Mouse (Mus musculus): ENCODE data around the gene Izumo2. TPM values are rescaled to one million over a fixed set of nuclear protein-coding genes. Genes with fewer than 3 reads are reported as not detected.

Gene Izumo2
- not detected in 2 replicates for polyA plus RNA-seq (2016; fragmentation: Nextera tagmentation; extraction: Ambion mirVana)

DNA sequence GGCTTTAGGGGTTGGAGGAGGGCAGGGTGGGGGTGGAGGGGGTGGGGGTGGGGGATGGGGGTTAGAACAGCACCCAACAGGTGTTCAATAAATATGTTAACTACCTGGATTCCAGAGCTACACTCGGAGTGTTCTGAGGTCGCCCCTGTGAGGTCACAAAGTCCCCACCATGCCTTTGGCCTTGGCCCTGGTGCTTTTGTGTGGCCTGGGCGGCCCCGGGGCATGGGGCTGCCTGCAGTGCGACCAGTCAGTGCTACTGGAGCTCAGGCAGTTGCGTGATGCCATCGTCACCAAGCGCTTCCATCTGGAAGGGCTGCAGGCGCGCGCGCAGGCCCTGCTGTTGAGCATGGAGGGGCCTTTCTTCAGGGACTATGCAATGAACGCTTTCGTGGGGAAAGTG, at the start of gene Izumo2:
Izumo2 (plus strand) TSS at position 169 of the 400 bp plus-strand sequence.
- no peaks in the 10 kb centered on the region for H3K27me3 ChIP-seq (replicated peaks; ENCODE audit: low read depth, poor library complexity, severe bottlenecking)
- H3K27ac ChIP-seq (replicated peaks) = no peak within 1 kb of the TSS
- 0 out of 2 replicates have a peak, but pooled peaks cover 3% of the 10 kb centered on the region for H3K4me1 ChIP-seq
- no peak for DNase-seq (ENCODE audit: low spot score)
- H3K36me3 ChIP-seq (replicated peaks) = no peaks in the 10 kb centered on the region
- 72% methylated on average over 14 of the region's 14 CpGs for WGBS
- no peak within 1 kb of the TSS for H3K4me3 ChIP-seq
- no peaks in the 10 kb centered on the region for H3K9me3 ChIP-seq

DNA sequence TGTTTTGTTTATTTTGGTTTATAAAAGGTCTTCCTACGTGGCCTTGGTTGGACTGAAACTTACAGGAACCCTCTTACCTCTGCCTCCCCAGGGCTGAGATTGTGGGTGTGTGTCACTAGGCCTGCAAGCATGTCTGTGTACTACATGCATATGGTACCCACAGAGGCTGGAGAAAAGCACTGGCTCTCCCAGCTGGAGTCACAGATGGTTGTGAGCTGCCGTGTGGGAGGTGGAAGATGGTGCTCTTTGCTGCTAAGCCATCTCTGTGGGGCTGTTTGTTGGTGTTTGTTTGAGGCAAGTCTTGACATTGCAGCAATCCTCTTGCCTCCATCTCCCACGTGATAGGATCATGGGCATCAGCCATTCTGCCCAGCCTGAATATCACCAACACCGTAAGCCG, 47.3 kb upstream of the Izumo2 start:
- Histone ChIP-seq H3K9me3 (peaks cover under 1% of the 10 kb centered on the region; the same call in 1 of the 2 replicates), H3K4me1 (peaks cover 14% of the 10 kb centered on the region), H3K27ac (replicated peaks) (peak overlapping the region; percentile 80; the same call in 1 of the 2 replicates), H3K36me3 (replicated peaks) (no peaks in the 10 kb centered on the region), H3K27me3 (replicated peaks; ENCODE audit: low read depth, poor library complexity, severe bottlenecking) (no peaks in the 10 kb centered on the region), H3K4me3 (no peak overlapping the region)
- DNase-seq (ENCODE audit: low spot score) = no peak
- WGBS = 81% methylated on average over 5 of the region's 5 CpGs

DNA sequence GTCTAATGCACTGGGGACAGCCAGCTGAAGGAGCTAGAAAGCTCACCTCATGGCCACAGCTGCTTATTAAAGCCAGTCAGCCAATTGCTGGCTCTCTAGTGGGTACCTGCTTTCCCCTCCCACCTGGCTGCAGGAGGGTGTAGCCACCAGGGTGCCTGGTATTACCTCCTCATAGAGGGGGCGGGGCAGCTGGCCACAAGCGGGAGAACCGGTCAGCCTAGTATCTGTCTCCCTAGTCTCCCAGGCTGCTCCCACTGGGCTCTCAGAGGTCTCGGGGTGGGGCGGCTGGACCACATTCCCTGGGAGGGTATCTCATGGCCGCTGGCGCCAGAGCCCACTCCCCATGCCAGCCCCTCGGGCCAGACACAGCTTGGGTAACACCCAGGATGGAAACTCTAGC, 46.4 kb upstream of the Izumo2 start:
- Histone ChIP-seq H3K36me3 (replicated peaks) (no peaks in the 10 kb centered on the region), H3K9me3 (peaks cover 5% of the 10 kb centered on the region; the same call in 1 of the 2 replicates), H3K4me1 (peaks cover 14% of the 10 kb centered on the region), H3K27me3 (replicated peaks; ENCODE audit: low read depth, poor library complexity, severe bottlenecking) (peaks cover 2% of the 10 kb centered on the region; the same call in 1 of the 2 replicates), H3K27ac (replicated peaks) (peak overlapping the region; percentile 80), H3K4me3 (peak overlapping the region; percentile 25; the same call in 1 of the 2 replicates)
- peak; percentile 68 for DNase-seq (ENCODE audit: low spot score)
- WGBS = 14% methylated on average over 8 of the region's 8 CpGs

DNA sequence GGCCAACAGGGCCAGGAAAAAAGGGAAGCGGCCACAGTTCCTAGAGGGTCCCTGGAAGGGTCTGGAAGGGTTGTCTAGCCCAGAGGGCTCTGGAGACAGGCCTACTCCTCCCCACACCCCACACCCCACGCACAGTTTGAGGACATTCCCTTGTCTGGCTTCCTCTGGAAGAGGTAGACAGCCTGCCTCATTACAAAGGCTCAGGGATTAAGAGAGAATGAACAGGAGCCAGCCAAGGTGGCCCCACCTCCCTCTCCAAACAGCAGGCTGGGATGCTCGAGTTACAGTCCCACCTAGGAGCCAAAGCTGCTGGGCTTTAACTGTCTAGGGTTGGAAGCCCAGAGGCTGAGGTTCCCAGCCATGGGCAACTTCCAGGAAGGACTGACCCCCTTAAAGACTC, 46.0 kb upstream of the Izumo2 start:
- peaks cover 6% of the 10 kb centered on the region; the same call in 1 of the 2 replicates for H3K27me3 ChIP-seq (replicated peaks; ENCODE audit: low read depth, poor library complexity, severe bottlenecking)
- peak; percentile 22 for DNase-seq (ENCODE audit: low spot score)
- peak overlapping the region; percentile 80 for H3K27ac ChIP-seq (replicated peaks)
- peak overlapping the region; percentile 25; the same call in 1 of the 2 replicates for H3K4me3 ChIP-seq
- WGBS = 9% methylated on average over 3 of the region's 3 CpGs
- peaks cover 14% of the 10 kb centered on the region for H3K4me1 ChIP-seq
- H3K36me3 ChIP-seq (replicated peaks) = no peaks in the 10 kb centered on the region
- H3K9me3 ChIP-seq = peaks cover 5% of the 10 kb centered on the region; the same call in 1 of the 2 replicates

DNA sequence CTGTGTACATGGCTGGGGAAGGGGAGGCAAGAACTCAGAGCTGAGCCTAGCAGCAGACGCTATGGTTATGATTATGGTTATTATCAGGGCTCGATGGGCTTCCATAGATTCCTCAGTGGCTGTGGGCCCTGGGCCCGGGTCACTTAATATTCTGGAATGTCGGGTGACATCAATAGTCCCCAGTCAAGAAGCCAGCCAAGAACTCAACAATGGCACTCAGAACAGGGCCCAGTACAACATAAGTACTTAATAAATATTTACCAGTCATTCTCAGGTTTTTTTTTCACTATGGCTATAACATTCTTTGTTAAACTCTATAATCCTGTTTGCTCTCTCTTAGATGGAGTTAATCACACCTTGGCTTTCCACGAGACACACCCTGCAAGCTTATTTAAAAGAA, 45.0 kb upstream of the Izumo2 start:
- H3K27ac ChIP-seq (replicated peaks) = no peak overlapping the region
- no peak overlapping the region for H3K4me3 ChIP-seq
- peaks cover 14% of the 10 kb centered on the region for H3K4me1 ChIP-seq
- DNase-seq (ENCODE audit: low spot score) = no peak
- peaks cover 5% of the 10 kb centered on the region; the same call in 1 of the 2 replicates for H3K9me3 ChIP-seq
- no peaks in the 10 kb centered on the region for H3K36me3 ChIP-seq (replicated peaks)
- WGBS = 80% methylated on average over 5 of the region's 5 CpGs
- peaks cover 16% of the 10 kb centered on the region for H3K27me3 ChIP-seq (replicated peaks; ENCODE audit: low read depth, poor library complexity, severe bottlenecking)

DNA sequence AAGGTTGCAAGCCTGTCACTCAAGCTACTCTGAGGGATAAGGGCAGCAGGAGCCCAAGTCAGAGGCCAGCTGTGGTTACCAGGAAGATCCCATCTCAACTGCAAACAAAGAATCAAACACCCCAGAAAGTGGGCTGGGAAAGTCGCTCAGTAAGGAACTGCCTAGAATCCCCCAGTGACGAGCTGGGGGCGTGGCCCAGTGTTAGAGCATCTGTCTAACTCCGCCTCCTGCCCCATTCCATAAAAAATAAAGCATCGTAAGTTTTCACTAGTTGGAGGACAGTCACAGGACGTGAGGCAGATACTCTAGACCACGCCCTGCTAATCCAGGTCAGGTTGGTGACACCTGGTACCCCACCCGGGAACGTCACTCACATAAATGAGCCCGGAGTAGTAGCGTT, 43.8 kb upstream of the Izumo2 start:
- no peak overlapping the region for H3K4me3 ChIP-seq
- H3K27me3 ChIP-seq (replicated peaks; ENCODE audit: low read depth, poor library complexity, severe bottlenecking) = peaks cover 27% of the 10 kb centered on the region
- 41% methylated on average over 11 of the region's 11 CpGs for WGBS
- H3K36me3 ChIP-seq (replicated peaks) = no peaks in the 10 kb centered on the region
- DNase-seq (ENCODE audit: low spot score) = no peak
- H3K27ac ChIP-seq (replicated peaks) = no peak overlapping the region
- peaks cover 5% of the 10 kb centered on the region; the same call in 1 of the 2 replicates for H3K9me3 ChIP-seq
- peaks cover 16% of the 10 kb centered on the region for H3K4me1 ChIP-seq

DNA sequence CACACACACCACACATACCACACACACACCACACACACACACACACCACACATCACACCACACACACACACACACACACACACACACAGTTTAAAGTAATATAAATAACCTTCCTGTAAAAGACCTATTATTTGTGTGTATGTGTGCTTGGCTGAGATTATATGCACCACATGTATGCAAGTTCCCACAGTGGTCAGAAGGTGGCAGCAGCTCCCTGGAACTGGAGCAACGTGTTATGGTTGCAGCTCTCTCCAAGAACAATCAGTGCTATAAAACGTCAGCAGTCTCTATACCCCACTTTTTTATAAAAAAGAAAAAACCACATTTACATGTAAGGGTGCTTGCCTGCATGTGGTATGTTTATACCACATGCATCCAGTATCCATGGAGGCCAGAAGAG, 42.1 kb upstream of the Izumo2 start:
- Histone ChIP-seq H3K9me3 (peaks cover 5% of the 10 kb centered on the region; the same call in 1 of the 2 replicates), H3K4me3 (no peak overlapping the region), H3K27ac (replicated peaks) (no peak overlapping the region), H3K36me3 (replicated peaks) (no peaks in the 10 kb centered on the region), H3K27me3 (replicated peaks; ENCODE audit: low read depth, poor library complexity, severe bottlenecking) (peaks cover 41% of the 10 kb centered on the region), H3K4me1 (peaks cover 29% of the 10 kb centered on the region)
- no peak for DNase-seq (ENCODE audit: low spot score)
- WGBS = 82% methylated on average over 2 of the region's 2 CpGs

DNA sequence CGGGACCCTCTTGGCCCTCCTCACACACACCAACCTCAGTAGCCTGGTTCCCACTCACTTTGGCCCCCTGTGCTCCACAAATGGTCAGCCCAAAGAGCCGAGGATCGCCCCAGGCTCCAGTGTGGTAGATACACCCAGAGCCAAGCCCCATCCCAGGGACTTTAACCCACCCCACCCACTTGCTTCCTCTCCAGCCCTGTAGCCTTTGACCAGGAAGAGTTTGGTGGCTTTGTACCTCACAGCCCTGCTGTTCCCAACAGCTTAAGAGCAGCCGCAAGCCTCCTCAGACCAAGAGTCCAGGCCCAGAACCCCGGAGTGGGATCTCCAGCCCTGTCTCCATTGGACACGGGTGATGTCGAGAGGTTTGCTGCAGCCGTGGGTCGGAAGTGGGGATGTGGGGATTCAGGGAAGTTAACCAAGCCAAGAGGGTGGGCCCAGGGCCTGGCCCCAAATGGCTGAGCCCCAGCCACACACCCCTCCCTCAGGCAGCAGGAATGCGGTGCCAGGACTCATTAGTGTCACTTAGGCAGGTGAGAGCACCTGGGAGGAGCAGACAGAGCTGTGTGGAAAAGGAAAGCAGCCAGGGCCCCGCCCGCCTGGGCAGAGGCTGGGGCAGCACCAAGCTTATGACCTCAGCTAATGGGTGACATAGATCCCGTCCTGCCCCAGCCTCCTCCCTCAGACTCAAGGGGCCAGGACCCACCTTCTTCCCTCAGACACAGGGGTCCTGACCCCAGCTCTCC, 40.4 kb upstream of the Izumo2 start:
- peaks cover 46% of the 10 kb centered on the region for H3K27me3 ChIP-seq (replicated peaks; ENCODE audit: low read depth, poor library complexity, severe bottlenecking)
- H3K4me1 ChIP-seq = peaks cover 19% of the 10 kb centered on the region
- no peak overlapping the region for H3K4me3 ChIP-seq
- 65% methylated on average over 13 of the region's 13 CpGs for WGBS
- no peak overlapping the region for H3K27ac ChIP-seq (replicated peaks)
- peaks cover 5% of the 10 kb centered on the region; the same call in 1 of the 2 replicates for H3K9me3 ChIP-seq
- H3K36me3 ChIP-seq (replicated peaks) = no peaks in the 10 kb centered on the region
- DNase-seq (ENCODE audit: low spot score) = no peak

DNA sequence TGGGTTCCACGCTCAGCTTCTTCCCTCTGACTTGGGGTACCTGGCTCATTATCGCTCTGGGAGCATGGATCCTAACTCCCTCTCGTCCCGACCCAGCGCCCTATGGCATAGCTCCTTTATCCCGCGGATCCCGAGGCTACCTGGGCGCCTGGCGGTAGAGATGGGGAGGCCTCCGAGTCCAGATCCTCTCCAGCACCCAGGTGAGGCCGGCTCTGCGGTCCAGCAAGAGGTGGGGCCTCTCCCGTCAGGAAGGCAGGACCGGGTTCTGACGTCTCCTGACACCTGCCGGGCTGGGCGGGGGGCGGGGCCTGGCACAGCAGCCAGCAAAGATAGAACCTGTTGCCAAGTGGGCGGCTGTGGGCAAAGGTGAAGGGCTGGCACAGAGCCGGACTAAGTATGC, 39.4 kb upstream of the Izumo2 start:
- WGBS = 14% methylated on average over 21 of the region's 21 CpGs
- peaks cover 46% of the 10 kb centered on the region for H3K27me3 ChIP-seq (replicated peaks; ENCODE audit: low read depth, poor library complexity, severe bottlenecking)
- DNase-seq (ENCODE audit: low spot score) = no peak
- peaks cover 19% of the 10 kb centered on the region for H3K4me1 ChIP-seq
- H3K27ac ChIP-seq (replicated peaks) = no peak overlapping the region
- peaks cover 5% of the 10 kb centered on the region; the same call in 1 of the 2 replicates for H3K9me3 ChIP-seq
- H3K36me3 ChIP-seq (replicated peaks) = no peaks in the 10 kb centered on the region
- no peak overlapping the region; the same call in 1 of the 2 replicates for H3K4me3 ChIP-seq

DNA sequence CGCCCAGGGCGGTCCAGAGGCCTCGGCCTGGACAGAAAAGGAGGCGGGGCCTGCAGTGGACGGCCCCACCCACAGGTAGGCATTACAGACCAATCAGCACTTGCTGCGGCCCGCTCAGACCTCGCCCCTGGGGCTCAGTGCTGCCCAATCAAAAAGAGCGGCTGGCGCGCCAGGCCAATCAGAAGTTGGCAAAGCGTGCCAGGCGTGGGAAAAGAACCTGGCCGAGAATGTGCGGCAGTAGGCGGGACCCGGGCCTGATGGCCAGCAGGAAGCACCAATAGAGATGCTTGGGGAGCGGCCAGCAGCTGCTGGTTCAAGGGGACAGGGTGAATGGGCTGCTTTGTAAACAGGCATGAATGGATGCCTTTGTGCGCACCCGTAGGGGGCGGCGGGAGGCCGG, 37.7 kb upstream of the Izumo2 start, which contains the start of gene Myh14:
Myh14 (minus strand) TSS at position 41 of the 400 bp plus-strand sequence.
- Histone ChIP-seq H3K4me1 (peaks cover 16% of the 10 kb centered on the region), H3K9me3 (peaks cover 8% of the 10 kb centered on the region; the same call in 1 of the 2 replicates), H3K4me3 (peak within 1 kb of the TSS; percentile 54), H3K36me3 (replicated peaks) (no peaks in the 10 kb centered on the region), H3K27me3 (replicated peaks; ENCODE audit: low read depth, poor library complexity, severe bottlenecking) (peaks cover 46% of the 10 kb centered on the region), H3K27ac (replicated peaks) (peak within 1 kb of the TSS; percentile 72)
- under 1% methylated on average over 23 of the region's 23 CpGs for WGBS
- DNase-seq (ENCODE audit: low spot score) = peak; percentile 94

DNA sequence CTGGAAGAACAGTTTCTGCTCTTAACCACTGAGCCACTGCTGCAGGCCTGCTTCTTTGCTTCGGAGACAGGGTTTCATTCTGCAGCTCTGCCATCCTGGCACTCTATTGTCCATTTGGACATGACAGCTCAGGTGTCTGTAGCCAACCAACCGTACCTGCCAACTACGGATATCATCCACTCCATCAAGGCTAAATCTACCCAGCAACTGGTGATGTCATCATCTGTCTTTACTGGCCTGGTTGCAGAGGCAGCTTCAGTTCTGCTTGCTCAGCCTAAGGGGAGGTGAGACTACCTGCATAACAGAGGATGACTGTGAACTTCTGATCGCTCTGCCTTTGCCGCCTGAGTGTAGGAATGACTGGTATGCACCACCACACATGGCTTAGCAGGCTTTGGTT, 36.3 kb upstream of the Izumo2 start:
- Histone ChIP-seq H3K36me3 (replicated peaks) (no peaks in the 10 kb centered on the region), H3K27ac (replicated peaks) (no peak overlapping the region), H3K27me3 (replicated peaks; ENCODE audit: low read depth, poor library complexity, severe bottlenecking) (peaks cover 44% of the 10 kb centered on the region), H3K4me1 (peaks cover 16% of the 10 kb centered on the region), H3K9me3 (0 out of 2 replicates have a peak, but pooled peaks cover 3% of the 10 kb centered on the region), H3K4me3 (no peak overlapping the region)
- no peak for DNase-seq (ENCODE audit: low spot score)
- 81% methylated on average over 5 of the region's 5 CpGs for WGBS

DNA sequence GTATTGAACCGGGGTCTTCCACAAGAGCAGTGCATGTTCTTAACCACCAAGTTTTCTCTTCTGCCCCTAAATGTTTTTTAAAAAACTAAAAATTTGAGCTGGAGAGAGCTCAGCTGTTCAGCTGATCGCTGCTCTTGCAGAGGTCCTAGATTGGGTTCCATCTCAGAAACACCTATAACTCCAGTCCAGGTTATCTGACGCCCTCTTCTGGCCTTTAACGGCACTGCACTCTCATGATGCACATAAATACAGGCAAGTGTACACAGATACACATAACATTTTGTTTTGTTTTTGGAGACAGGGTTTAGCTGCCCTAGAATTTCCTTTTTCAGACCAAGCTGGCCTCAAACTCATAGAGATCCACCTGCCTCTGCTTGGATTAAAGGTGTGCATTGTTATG, 34.0 kb upstream of the Izumo2 start:
- WGBS = 73% methylated on average over 4 of the region's 4 CpGs
- Histone ChIP-seq H3K27me3 (replicated peaks; ENCODE audit: low read depth, poor library complexity, severe bottlenecking) (peaks cover 21% of the 10 kb centered on the region), H3K4me3 (no peak overlapping the region), H3K4me1 (peaks cover 14% of the 10 kb centered on the region), H3K9me3 (0 out of 2 replicates have a peak, but pooled peaks cover 3% of the 10 kb centered on the region), H3K36me3 (replicated peaks) (no peaks in the 10 kb centered on the region), H3K27ac (replicated peaks) (no peak overlapping the region)
- no peak for DNase-seq (ENCODE audit: low spot score)

DNA sequence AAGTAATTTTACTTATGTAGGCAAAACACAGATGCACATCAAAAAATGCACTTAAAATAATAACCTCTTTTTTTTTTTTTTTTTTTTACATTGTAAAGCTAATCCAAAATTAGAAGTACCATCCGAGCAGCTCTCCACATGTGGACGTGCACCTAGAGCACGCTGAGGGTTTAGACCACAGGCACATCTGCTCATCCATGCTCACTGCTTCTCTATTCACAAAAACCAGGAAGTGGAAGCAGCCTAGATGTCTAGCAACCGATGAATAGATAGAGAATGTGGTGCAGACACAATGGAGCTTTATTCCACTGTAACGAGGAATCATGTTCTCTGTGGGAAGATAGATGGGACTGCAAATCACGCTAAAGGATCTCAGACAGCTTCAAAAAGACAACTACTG, 33.4 kb upstream of the Izumo2 start:
- Histone ChIP-seq H3K9me3 (0 out of 2 replicates have a peak, but pooled peaks cover 3% of the 10 kb centered on the region), H3K36me3 (replicated peaks) (no peaks in the 10 kb centered on the region), H3K27me3 (replicated peaks; ENCODE audit: low read depth, poor library complexity, severe bottlenecking) (peaks cover 15% of the 10 kb centered on the region), H3K4me3 (no peak overlapping the region), H3K27ac (replicated peaks) (no peak overlapping the region), H3K4me1 (peaks cover 14% of the 10 kb centered on the region)
- WGBS = 62% methylated on average over 6 of the region's 6 CpGs
- no peak for DNase-seq (ENCODE audit: low spot score)

Measured in embryonic facial prominence, embryonic 10.5 days (tissue).